Mouse (Mus musculus) adrenal gland, adult 2 months (tissue): Measurements from ENCODE around the gene Cd320. TPM values are rescaled to one million over a fixed set of nuclear protein-coding genes. Genes with fewer than 3 reads are reported as not detected.
"Not testable (repeated sequence)": the region's sequence is repeated elsewhere in the genome, so short reads cannot be mapped to it uniquely, and the experiment has no call there.

ENCODE experiments used
- DNase-seq: peaks from one replicate; pipeline ENCODE4 v3.0.0; 2021
- polyA plus RNA-seq: library from polyadenylated mRNA; depleted of rRNA; stranded (reverse); fragments of >200 nt; gene quantifications from 2 replicates; pipeline ENCODE4 v1.2.3, GENCODE M21; 2012
- total RNA-seq, 2 experiments: library from RNA; stranded (reverse); gene quantifications; 2 replicates each; pipeline ENCODE4 v1.2.3; 2021

The Cd320 gene
- total and polyA plus RNA-seq, 3 experiments: 34.2 to 99.1 (median 42.8) TPM

DNA sequence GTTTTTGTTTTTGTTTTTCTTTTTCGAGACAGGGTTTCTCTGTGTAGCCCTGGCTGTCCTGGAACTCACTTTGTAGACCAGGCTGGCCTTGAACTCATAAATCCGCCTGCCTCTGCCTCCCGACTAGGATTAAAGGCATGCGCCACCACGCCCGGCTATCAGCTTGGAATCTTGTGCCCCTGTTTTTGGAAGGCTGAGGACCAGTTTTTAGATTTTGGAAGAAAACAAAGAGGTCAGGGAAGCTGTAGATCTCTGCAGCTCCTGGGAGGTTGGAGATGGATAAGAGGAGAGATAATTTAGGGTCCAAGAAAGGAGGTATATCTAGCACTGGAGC is 17.9 kb upstream of the Cd320 start:
- peak; percentile 33 for DNase-seq

DNA sequence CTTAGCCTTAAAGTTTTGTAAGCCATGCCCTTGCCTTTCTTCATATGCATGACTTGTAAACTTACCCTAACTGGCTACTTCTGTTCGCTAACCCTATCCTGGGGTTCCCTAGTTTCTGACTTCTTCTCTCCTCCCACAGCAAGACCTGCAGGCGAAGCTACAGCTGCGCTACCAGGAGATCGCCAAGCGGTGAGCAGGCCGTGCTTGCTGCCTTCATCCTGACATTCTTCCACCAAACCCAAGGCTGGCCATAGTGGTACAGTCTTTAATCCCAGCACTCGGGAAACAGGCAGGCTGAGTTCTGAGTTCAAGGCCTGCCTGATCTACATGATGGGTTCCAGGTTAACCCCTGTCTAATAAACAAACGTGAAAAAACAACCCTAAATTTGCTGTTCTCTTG is 17.4 kb upstream of the Cd320 start:
- DNase-seq: no peak

DNA sequence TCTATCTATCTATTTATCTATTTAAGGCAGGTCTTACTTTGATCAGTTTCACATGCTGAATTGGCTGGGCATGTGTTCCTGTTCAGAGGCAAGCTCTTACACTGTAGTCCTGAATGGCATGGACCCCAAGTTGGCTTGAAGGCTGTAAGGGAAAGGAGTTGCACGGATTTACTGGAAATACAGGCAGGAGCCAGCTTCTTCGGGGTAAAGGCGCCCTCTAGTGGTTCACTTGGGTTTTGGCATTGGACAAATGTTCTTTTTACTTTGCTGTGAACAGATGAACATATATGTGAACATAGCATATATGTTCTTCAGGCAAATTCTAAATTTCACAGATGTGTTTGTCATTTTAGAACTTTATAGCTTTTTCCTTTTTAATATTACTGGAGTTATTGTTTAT is 16.0 kb upstream of the Cd320 start:
- peak; percentile 72 for DNase-seq

DNA sequence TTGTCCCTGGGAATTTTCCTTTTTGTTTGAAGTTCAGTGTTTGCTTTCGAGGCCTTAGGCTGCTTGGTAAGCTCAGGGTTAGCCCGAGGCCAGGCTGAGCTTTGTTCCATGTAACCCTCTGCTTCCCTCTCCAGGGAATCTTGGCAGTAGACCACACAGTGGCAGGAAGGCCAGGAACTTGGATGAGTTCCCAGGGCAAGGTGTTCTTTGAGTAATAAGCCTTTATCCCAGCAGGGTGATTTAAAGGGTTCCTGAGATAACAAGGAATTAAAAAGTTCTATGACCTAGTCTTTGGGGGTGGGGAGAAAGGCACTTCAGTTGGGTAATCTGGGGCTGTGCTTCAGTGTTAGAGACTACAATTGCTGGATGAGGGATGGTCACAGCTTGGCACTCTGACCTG is 14.0 kb upstream of the Cd320 start:
- peak; percentile 89 for DNase-seq

DNA sequence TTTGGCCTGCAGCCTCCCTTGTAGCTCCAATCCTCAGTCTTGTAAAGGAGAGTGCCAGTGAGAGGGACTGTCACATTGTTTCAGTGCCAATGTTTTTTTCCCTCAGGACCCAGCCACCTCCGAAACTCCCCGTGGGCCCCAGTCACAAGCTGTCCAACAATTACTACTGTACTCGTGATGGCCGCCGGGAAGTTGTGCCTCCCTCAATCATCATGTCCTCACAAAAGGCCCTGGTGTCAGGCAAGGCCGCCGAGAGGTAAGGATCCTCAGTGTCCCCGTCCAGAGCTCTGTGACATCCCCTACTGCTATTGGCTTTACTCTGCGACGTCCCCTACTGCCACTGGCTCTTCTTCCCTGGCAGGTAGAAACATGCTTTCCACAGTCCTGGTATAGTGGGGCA is 13.3 kb upstream of the Cd320 start:
- no peak for DNase-seq

DNA sequence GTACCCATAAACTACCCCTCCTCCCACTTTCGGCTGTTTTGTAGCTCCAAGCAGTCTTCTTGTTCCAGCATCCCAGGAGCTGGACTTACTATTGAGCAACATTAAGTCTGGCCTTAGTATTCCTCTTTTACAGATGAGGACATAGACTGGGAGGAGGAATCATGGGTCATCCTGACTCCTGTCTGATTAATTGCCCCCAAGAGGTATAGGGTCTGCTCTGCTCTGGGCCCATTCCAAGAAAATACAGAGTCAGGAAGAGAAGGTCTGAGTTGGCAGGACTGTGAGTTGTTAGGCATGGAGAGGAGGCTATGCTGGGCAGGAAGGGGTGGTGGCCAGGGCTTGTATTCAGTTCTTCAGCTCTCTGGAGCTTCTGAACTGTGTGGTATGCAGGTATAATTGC is 1.3 kb downstream of the Cd320 start:
- no peak for DNase-seq

DNA sequence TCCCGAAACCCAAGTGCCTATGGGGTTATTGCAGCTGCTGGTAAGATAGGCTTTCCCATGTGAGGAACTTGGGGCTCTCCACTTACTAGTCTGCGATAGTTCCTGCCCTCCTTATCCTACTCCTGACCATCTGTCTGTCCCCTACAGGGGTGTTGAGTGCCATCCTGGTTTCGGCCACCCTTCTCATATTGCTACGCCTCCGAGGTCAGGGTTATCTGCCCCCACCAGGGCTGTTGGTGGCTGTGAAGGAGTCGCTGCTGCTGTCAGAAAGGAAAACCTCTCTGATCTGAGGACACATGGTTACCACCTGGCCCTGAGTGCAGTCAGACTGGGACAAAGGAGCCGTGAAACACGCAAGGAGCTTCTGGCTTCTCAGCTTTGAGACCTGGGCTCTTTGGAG is 5.2 kb downstream of the Cd320 start:
- no peak for DNase-seq

DNA sequence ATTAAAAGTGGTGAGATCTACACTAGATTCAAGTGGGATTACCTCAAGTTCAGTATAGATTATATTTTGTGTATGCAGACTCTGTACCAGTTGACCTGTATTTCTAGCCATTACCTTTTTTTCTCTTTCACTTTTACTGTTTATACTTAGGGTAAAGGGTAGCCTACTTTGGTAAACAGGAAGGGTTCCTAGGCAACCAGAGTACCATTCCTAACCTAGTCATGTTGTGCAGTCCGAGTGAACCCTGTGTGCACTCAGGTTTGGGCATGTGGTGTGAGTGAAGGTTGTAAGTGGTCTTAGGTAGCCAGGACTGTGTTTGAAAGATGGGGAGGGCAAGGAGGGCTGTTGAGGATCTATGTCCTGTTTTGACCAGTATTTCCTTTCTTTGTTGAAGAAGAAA is 8.4 kb downstream of the Cd320 start:
- no peak for DNase-seq

DNA sequence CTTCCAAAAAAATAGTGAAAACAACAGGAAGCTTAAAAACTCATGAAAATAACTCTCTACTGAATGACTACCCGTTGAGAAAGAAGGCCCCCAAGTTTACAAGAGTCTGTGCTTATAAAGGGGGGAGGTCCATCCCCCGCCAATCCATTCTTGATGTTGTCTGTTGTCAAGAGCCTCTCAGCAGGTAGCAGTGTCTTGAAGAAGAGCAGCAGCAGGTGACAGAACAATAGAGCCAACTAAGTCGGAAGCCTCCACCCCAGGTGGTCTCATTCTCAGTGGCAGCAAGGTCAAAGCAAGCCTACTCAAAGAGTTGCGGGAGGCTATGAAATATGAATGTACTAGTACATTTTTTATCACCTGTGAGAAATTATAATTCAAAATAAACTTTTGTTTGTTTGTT is 14.9 kb downstream of the Cd320 start:
- no peak for DNase-seq

DNA sequence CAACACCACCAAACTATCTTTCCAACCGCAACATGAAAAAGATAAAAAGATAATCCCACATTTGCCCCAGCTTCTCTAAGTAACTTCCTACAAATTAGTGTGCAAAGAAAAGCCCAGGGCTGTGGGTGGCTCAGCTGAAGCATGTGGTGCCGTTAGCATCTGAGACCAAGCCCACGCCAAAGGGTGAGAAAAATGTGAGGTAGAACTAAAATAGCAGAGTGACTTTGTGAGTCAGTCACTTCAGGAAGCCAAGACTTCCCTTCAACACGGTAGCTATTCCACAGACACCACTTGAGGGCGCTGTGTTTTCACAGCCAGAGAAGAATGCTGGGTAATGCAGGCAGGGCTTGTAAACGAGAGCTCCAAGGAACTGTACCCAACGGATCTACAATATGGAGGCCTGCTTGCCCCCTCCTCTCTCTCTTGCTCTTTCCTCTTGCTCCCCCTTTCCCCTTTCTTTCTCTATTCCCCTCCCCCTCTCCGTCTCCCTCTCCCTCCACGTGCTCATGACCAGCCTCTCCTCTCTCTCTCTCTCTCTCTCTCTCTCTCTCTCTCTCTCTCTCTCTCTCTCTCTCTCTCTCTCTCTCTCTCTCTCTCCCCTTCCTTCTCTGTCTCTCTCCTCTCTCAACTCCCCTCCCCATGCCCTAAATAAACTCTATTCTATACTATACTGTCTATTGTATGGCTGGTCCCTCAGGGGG is 22.6 kb downstream of the Cd320 start:
- peak; percentile 59 for DNase-seq

DNA sequence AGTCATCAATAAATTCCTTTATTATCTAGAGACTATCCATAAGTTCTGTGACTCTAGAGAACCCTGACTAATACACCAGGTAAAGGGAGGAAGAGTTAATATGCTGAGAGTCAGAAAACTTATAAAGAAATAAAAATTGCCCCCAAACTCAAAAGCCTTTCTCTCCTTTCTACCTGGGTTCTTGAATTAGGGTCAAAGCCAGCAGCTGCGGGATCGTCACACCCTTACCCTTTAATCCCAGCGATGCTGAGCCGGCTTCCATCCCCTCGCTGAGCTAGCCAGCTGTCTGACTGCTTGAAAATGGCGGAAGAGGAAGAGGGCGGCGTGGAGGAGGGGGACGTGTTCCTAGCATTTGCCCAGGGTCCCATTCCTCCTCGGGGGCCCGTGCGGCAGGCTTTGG is 30.6 kb downstream of the Cd320 start, which contains the start of gene Gm7029:
Gene Gm7029 (plus strand): TSS at position 301 of the 400 bp plus-strand sequence.
- DNase-seq: not testable (repeated sequence)

DNA sequence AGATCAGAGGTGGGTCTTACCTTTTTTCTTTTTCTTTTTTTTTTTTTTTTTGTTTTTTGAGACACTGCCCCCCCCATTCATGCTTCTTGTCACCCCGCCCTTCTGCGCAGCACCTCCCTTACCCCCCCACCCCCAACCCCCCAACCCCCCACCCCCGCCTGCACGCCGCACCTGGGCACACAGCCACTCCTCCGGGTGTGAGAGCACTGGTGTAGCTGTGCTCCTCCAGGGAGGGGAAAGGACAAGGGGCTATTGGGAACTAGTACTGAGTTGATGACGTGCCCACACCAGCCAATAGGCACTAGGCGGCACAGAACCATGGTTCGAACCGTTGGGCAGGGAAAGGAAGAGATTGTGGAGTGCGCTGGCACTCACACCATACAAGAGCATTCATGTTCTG is 31.5 kb downstream of the Cd320 start:
- no peak for DNase-seq

DNA sequence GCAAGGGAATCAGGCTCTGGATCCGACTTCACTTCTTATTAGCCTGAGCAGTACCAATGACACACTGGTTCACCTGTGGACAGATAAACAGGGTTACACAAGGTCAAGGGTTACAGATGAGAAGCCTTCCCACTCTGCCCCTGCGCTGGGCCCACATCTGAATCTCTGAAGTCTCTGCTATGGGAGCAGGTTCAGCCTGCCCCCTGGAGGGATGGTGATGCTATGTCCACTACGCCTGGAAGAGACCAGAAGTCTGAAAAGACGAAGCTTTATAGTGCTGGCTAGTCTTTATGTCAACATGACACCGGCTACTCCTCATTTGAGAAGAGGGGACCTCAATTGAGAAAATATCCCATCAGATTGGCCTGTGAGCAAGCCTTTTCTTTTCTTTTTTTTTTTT is 32.9 kb downstream of the Cd320 start:
- DNase-seq: peak; percentile 26

DNA sequence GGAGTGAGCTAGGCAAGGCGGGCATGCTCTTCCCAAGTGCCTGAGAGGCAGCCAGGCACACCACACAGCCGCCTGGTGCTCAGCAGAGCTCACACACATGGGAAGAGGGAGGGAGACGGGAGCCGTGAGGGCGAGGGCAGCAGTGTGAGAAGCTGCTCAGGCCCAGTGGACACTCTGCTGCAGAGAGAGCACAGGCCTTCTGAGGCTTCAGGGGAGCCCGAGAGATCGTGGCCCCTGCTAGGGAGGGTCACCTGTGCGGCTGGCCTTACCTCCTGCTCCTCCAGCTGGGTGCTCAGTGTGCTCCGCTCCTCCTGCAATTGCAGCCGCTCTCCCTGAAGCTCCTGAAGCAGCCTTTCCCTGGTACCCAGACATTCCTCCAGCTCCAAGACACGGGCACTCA is 41.4 kb downstream of the Cd320 start:
- not testable (repeated sequence) for DNase-seq

DNA sequence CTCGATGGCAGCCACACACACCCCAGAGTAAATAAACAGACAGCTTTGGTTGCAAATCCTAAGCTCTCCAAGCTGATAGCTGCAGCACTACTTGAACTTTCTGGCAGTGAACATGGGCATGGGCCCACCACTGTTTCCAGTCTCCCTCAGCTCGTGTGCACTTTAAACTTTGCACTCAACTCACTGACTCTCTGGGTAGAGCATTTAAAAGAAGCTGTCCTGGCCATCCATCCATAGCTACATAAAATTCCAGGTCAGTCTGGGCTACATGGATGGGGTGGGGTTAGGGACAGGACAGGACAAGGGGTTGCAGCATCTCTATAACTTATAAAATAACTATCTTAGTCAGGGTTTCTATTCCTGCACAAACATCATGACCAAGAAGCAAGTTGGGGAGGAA is 44.9 kb downstream of the Cd320 start:
- not testable (repeated sequence) for DNase-seq

DNA sequence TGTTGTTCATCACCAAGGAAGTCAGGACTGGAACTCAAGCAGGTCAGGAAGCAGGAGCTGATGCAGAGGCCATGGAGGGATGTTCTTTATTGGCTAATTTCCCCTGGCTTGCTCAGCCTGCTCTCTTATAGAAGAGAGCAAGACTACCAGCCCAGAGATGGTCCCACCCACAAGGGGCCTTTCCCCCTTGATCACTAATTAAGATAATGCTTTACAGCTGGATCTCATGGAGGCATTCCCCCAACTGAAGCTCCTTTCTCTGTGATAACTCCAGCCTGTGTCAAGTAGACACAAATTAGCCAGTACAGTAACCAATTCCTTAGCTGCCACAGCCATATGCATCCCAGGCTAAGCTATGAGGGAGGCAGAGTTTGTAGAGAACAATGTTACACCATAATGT is 45.3 kb downstream of the Cd320 start:
- DNase-seq: not testable (repeated sequence)

DNA sequence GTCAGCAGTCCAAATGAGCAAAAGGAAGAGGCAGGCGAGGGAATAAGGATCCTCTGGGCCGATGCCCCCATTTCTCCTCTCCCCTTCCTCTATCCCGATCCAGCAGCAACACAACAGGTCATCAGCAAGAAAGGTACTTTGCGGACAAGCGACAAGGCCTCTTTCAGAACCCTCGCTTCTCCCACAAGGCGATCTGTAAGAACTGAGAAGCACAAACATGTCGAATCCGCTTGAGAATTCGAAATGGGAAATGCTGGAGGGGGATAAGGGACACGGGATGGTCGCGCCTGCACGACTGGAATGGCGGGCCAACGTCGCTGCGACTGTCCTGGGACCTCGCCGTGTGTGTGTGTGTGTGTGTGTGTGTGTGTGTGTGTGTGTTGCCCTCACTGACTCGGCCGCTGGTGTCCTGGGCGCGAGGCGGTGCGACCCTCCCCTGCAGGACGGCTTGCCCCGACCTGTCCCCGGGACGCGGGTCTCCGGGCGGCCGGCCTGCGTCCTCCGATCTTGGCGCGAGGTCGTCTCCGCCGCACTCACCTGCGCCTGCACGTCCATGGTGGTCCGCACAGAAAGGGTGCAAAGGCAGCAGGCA is 47.1 kb downstream of the Cd320 start:
- DNase-seq: not testable (repeated sequence)

DNA sequence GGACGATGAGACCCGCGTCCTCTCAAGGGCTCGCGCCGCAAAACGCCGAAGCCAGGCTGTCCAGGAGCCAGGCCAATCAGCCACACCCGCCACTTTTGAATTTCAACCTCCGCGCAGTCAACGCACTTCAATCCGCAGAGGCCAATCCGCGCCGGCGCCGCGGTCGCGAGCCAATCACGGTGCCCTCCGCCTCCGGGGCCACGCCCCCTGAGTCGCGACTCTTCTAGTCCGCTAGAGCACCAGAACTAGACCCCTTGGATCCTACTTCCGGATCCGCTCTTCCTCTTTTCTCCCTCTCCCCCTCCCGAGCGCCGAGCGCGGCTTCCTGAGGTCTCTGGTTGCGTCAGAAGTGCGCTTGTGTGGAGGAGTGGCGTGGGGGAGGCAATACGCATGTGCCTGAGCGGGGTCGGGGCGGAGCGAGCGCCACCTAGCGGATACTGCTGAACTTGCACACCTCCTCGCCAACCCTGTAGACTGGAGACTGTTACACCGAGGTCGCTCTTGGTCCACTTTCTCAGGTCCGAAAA is 47.7 kb downstream of the Cd320 start, which contains the start of gene Kifc1:
Gene Kifc1 (minus strand): TSS at position 129 of the 527 bp plus-strand sequence.
- peak; percentile 99 for DNase-seq

DNA sequence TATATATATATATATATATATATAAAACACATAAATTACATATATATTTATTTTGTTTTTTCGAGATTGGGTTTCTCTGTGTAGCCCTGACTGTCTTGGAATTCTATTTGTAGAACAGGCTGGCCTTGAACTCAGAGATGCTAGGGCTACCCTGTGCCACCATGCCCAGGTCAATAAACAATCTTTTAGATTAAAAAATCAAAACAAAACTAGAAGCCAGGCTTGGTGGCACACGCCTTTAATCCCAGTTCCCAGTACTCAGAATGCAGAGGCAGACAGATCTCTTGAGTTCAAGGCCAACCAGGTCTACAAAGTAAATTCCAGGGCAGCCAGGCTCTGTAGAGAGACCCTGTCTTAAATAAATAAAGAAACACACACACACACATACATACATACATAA is 48.5 kb downstream of the Cd320 start:
- DNase-seq: no peak

DNA sequence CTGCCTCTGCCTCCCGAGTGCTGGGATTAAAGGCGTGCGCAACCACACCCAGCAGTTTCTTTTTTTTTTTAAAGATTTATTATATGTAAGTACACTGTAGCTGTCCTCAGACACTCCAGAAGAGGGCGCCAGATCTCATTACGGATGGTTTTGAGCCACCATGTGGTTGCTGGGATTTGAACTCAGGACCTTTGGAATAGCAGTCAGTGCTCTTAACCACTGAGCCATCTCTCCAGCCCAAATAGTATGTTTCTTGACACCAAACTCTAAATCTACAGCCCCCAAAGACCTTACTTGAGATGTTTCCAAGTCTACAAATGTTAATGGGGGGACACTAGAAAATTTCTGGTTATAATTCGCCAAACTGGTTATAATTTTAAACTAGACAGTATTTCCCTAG is 49.0 kb downstream of the Cd320 start:
- not testable (repeated sequence) for DNase-seq

DNA sequence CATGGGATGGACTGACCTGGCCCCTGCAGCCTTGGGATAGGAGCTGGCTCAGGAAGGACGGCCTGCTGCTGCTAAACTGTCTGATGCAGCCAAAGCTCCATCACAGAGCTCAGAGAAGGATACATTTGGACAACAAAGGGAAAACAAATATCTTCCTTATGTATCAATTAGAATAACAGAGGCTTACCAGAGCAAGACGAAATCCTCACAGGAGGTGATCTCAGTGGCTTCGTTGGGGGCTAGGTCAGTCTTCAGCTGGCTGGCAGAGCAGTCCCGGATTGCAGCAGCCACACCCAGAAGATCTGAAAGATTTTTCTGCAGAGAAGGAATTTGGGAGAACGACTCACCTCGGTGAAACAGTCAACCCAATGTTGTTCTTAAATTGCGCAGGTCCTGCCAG is 49.5 kb downstream of the Cd320 start:
- DNase-seq: no peak

DNA sequence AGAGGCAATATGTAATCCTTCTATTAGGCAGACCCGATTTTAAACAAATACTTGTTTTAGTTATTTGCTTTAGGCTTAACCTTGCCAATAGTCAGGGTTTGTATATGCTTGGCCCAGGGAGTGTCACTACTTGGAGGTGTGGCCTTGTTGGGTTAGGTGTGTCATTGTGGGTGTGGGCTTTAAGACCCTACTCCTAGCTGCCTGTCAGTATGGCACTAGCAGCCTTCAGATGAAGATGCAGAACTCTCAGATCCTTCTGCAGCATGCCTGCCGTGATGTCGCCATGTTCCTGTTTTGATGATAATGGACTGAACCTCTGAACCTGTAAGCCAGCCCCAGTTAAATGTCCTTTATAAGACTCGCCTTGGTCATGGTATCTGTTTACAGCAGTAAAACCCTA is 50.1 kb downstream of the Cd320 start:
- DNase-seq: not testable (repeated sequence)

DNA sequence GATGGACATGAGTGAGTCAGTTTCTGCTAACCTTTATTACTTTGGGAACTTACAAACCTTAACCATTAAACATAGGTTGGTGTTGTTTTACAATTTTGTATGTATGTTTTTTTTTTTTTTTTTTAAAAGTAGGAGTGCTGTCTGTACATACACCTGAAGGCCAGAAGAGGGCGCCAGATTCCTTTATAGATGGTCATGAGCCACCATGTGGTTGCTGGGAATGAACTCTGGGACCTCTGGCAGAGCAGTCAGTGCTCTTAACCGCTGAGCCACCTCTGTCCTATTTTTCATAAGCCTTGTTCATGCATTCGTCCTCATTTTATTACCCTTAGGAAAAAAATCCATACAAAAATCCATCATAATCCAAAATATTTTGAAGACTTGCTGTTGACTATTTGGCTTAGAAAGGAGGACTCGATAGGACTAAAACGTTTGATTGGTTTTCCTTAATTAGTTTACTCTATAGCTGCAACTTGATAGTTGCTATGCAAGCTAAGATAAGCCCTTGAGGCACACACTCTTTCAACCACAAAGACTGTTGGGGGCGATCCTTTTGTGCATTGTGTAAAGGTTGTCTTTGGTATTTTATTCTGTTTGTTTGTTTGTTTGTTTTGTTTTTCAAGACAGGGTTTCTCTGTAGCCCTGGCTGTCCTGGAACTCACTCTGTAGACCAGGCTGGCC is 54.4 kb downstream of the Cd320 start:
- DNase-seq: no peak
